Mouse (Mus musculus): ENCODE measurements around the gene Mlph.

Mlph gene

GRCm38 (mm10) chr1:90969881-90970390 is 55.1 kb downstream of the Mlph start:
- no peak for DNase-seq (ENCODE audit: low spot score)

DNA sequence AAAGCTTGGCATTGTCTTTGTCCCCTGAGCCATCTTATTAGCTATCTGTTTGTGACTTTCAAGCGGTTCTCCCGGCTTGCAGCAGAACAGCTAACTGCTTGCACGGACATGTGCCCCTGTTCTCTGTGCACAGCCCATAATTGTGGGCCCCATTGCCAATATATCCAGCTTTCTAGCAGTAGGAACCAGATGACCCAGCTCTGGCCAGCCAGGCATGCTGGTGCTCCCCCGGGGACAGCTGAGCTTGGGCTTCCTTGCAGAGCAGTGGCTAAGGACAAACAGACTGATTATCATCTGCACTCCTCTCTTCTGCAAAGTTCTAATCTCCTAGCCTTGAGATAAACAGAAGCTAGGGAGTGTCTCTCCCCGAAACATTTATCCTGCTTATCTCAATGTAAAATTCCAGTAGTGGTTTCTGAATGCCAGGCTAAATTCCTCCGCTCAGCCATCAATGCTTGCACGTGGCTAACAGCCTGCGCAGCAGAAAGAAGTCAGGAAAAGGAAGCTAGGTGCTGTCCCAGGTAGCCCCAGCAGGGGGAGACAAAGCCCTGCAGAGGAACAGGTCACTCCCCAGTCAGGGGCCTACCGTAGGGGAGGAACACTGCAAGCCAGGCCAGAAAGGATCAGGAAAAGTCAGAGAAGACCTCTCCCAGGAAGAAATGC is 58.2 kb downstream of the Mlph start:
- peak; percentile 96 for DNase-seq (ENCODE audit: low spot score)

GRCm38 (mm10) chr1:90973574-90973911 is 58.7 kb downstream of the Mlph start:
- no peak for DNase-seq (ENCODE audit: low spot score)

GRCm38 (mm10) chr1:90974906-90975649 is 60.2 kb downstream of the Mlph start:
- no peak for DNase-seq (ENCODE audit: low spot score)

DNA sequence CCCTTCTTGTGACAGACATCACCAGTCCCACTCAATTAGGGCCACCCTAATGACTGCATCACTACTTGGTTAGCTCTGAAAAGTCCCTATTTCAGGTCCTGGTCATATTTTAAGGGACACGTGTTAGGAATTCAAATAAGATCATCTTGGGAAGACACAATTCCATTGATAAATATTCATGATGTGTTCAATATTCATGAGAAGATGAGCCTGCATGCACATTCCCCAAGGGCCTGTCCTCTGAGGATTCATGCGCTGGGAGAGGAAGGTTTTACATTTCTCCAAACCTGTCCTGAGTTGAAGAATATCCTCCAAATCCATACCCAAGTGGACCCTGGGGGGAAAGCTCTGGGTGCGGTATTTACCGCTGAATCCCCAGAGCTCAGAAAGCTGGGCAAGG is 61.1 kb downstream of the Mlph start:
- no peak for DNase-seq (ENCODE audit: low spot score)

DNA sequence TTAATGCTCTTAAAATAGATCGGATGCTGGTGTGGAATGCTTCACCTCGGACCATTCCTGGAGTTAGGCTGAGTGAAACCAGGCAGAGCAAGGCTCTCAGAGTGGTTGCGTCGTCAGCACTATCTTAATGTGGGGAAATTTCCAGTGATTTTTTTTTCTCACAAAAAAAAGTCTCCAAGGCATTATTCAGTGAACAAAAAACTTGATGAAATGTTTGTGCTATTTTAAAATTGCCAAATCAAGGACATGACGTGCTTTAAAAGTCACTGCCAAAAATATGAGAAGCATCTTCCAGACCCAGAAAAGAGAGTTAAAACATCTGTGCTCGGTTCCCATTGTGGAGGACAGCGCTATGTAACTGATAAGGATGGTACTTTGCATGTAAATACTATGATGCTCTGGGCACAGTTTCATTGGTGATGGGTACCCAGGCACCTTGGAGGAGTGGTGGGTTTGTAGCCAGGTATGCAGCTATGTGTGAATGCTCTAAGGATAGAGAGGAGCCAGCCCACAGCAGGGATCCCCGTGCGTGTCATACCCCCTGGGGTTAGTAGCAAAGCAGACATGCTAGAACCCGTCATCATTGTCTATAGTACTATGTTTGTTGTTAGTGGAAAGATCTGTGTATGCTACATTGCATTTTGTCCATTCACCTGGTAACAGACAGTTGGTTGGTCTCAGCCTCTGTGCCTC is 65.9 kb downstream of the Mlph start:
- DNase-seq (ENCODE audit: low spot score) = no peak

DNA sequence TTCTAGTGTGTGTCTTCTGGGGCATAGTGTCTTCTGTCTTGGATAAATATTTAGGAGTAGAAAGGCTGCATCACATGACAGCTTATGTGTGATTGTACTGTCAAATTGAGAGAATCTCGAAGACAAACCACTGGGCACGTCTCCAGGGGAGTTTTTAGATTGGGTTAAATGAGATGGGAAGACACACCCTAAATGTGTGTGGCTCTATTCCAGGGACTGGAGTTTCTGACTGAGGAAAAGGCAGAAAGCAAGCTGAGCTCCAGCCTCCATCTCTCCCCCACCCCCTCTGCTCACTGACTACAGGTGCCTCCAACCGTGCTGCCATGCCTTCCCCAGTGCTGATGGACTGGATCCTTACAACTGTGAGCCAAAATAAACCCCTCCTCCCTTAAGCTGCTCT is 66.5 kb downstream of the Mlph start:
- no peak for DNase-seq (ENCODE audit: low spot score)

- DNase-seq (ENCODE audit: low spot score) = no peak
These were observed 81.0 kb downstream of the Mlph start for GRCm38 (mm10) chr1:90995916-90996315.

DNA sequence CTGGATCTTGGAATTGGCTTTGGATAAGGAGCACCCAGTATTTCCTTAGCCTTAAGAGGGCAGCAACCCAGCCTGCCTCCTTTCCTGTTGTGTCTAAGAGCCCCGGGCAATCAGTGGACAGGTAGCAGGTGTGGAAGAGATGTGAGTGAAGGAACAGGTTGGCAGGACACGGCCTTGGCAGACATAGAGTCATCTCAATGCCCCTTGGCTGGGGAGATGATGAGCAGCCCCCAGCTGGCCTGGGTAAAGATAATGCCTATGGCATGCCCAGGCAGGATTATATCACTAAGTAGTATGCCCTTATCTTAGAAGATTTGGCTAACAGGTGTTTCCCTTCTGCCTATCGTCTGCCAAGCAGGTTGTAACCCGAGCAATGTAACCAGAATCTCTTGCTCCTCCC is 82.3 kb downstream of the Mlph start:
- DNase-seq (ENCODE audit: low spot score) = no peak

DNA sequence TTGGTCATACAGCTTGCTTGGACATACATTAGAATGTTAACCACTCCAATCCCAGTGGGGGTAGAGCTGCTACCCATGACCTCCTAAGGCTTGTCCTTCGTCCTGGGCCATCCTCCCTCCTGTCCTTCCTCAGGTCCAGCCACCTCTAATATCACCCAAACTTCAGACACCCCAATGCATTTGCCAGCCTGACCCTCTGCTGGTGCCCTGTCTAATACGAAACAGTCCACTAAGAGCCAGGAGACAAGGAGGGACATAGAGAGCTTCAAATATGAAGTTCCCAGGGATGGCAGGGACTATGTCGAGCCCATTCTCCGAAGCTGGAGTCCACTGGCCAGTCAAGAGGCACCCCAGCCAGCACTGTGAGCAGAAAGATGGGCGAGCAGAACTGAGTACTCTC is 82.8 kb downstream of the Mlph start:
- DNase-seq (ENCODE audit: low spot score) = no peak

DNA sequence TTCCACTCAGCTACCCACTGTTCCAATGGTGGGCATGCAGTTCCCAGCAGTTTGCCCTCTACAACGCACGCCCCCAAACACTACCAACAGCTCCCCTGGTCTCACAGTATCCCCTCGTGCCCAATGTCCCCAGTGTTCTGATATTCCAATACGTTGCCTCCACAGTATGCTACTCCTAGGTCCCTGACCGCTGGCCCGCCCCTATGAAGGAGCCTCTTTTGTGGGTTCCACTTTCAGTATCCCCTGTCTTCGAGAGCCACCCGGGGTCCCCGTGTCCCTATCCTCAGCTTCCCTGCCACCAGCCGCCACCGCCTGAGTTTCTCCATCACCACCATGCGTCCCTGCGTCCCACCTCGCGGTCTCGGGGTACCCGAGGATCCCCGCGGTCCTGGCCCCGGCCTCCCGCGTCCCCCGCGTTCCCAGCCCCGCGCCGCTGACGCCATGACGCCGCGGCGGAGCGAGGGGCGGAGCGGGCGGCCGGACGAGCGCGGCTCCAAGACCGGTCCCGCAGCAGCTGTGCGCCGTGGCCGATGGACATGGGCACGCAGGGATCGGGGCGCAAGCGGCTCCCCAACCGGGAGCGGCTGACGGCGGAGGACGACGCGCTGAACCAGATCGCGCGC is 83.5 kb downstream of the Mlph start, which contains the start of gene Lrrfip1:
Gene Lrrfip1 (plus strand): TSS at position 470 of the 623 bp plus-strand sequence.
- DNase-seq (ENCODE audit: low spot score) = no peak

DNA sequence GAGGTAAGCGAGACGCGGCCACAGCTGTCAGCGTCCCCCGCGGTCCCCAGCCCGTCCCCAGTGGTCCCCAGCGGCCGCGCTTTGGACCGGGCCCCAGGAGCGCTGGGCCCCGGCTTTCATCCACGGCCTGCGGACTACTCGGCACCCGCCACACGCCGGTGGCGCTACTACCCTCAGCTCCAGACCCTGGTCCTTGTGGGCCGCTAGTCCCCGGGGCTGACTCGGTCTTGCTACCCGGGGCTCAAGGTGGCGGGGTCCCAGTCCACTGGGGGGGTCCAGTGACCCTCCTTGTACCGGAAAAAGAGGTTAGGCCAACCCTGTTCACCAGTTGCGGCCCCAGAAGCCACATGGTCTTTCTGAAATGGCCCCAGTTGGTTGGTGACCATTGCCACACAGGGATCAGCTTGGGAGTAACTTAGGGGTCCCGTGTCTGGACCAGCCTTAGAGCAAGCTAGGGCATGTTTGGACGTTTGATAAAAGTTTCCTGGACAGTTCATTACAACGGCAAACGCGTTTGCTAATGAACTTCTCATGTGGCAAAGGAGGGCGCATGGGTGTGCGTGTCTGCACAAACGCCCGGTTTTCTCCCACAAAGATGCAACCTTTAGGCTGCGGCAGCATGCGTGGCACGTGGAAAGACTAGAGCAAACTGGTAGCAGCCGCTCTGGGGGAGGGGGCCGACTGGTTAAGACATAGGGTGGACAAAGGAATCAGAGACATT is 84.2 kb downstream of the Mlph start:
- no peak for DNase-seq (ENCODE audit: low spot score)

GRCm38 (mm10) chr1:90999911-91000601 is 85.2 kb downstream of the Mlph start:
- no peak for DNase-seq (ENCODE audit: low spot score)

All from layer of hippocampus, adult 9-10 months (tissue).